Comparison of ENCODE assay signal across 9 mouse cellular contexts in genomic region chr11:90356036-90356435, GRCm38 (mm10). TPM values are rescaled to one million over a fixed set of nuclear protein-coding genes. Genes with fewer than 3 reads are reported as not detected.
DNase-seq lines count a peak whose midpoint lies in the region; ATAC-seq and TF ChIP-seq lines count a peak whose summit lies in the region.
"Had no signal": no experiment of that assay in that cellular context is flagged by ENCODE, and none has a peak within 500 bp of the region (broad histone marks: within the 10 kb centered on the region; RNA-seq: fewer than 3 reads in every experiment).

No protein-coding gene starts in this region.

- peak overlapping the region; percentile 75 for H3K27ac ChIP-seq in heart, adult 2 months
- H3K27ac ChIP-seq in lung, embryonic 14.5 days (ENCODE audit: low read depth), result 0 out of 2 replicates have a peak overlapping the region, but pooled peaks have one; percentile 43
- no peak overlapping the region for H3K27ac ChIP-seq in hindbrain, embryonic 16.5 days (ENCODE audit: low read depth, low read length)
- peak overlapping the region; percentile 81 for H3K27ac ChIP-seq in small intestine, adult 2 months (ENCODE audit: insufficient read depth, low read depth, low read length)
- no peak overlapping the region for H3K27ac ChIP-seq in midbrain, embryonic 13.5 days

- H3K4me3 ChIP-seq in heart, adult 2 months, result no peak overlapping the region
- H3K4me3 ChIP-seq in lung, embryonic 14.5 days (ENCODE audit: low read depth, low read length), result no peak overlapping the region
- no peak overlapping the region for H3K4me3 ChIP-seq in hindbrain, embryonic 16.5 days (ENCODE audit: low read length)
- no peak overlapping the region for H3K4me3 ChIP-seq in small intestine, adult 2 months (ENCODE audit: low read depth, low read length)
- H3K4me3 ChIP-seq in midbrain, embryonic 13.5 days (replicated peaks), result no peak overlapping the region

- TF ChIP-seq CTCF in heart, adult 2 months (IDR thresholded peaks at IDR 0.05), result no peak
- TF ChIP-seq CTCF in lung, embryonic 14.5 days (IDR thresholded peaks at IDR 0.05; ENCODE audit: low read depth), result no peak
- TF ChIP-seq CTCF in small intestine, adult 2 months (IDR thresholded peaks at IDR 0.05; ENCODE audit: extremely low read depth, insufficient read length, insufficient replicate concordance, low read depth, low read length), result no peak

- peaks cover 31% of the 10 kb centered on the region for H3K4me1 ChIP-seq in heart, adult 2 months (ENCODE audit: control insufficient read depth, insufficient read depth, low read length)
- H3K4me1 ChIP-seq in lung, embryonic 14.5 days (ENCODE audit: insufficient read depth), result peaks cover 33% of the 10 kb centered on the region
- peaks cover 14% of the 10 kb centered on the region for H3K4me1 ChIP-seq in hindbrain, embryonic 16.5 days (ENCODE audit: control insufficient read depth, insufficient read depth, low read depth, low read length)
- peaks cover 41% of the 10 kb centered on the region for H3K4me1 ChIP-seq in small intestine, adult 2 months (ENCODE audit: control insufficient read depth, insufficient read depth, insufficient read length, low read length)
- H3K4me1 ChIP-seq in midbrain, embryonic 13.5 days (replicated peaks), result peaks cover 21% of the 10 kb centered on the region

- no peak for ATAC-seq in lung, embryonic 14.5 days (ENCODE audit: insufficient read depth)
- peak; percentile 25; the same call in 1 of the 2 replicates for ATAC-seq in hindbrain, embryonic 16.5 days
- no peak for ATAC-seq in midbrain, embryonic 13.5 days

- WGBS in heart, adult 2 months, result 41% methylated on average over 3 of the region's 3 CpGs
- WGBS in lung, embryonic 14.5 days, result 33% methylated on average over 3 of the region's 3 CpGs
- WGBS in hindbrain, embryonic 16.5 days, result 23% methylated on average over 3 of the region's 3 CpGs
- WGBS in small intestine, adult 2 months, result 56% methylated on average over 3 of the region's 3 CpGs
- 30% methylated on average over 3 of the region's 3 CpGs for WGBS in midbrain, embryonic 13.5 days

- H3K9ac ChIP-seq in heart, adult 2 months (ENCODE audit: low read depth, low read length), result no peak overlapping the region
- H3K9ac ChIP-seq in lung, embryonic 14.5 days, result no peak overlapping the region
- no peak overlapping the region for H3K9ac ChIP-seq in hindbrain, embryonic 16.5 days (ENCODE audit: low read depth, low read length)
- no peak overlapping the region for H3K9ac ChIP-seq in midbrain, embryonic 13.5 days (replicated peaks)

- TF ChIP-seq POLR2A in heart, adult 2 months (IDR thresholded peaks at IDR 0.05; ENCODE audit: insufficient read depth, low read depth, low read length), result no peak
- no peak for TF ChIP-seq POLR2A in small intestine, adult 2 months (IDR thresholded peaks at IDR 0.05; ENCODE audit: low read depth, low read length)

- TF ChIP-seq EP300 in heart, adult 2 months (IDR thresholded peaks at IDR 0.05; ENCODE audit: insufficient read depth, low read depth, low read length), result no peak

- H3K9me3 ChIP-seq in lung, embryonic 14.5 days (ENCODE audit: low read depth, low read length), result no peaks in the 10 kb centered on the region
- no peaks in the 10 kb centered on the region for H3K9me3 ChIP-seq in hindbrain, embryonic 16.5 days (ENCODE audit: control insufficient read depth, low read length)
- H3K9me3 ChIP-seq in midbrain, embryonic 13.5 days, result no peaks in the 10 kb centered on the region

- H3K79me2 ChIP-seq in heart, adult 2 months (replicated peaks; ENCODE audit: control insufficient read depth, insufficient read depth, low read length), result 0 out of 2 replicates have a peak, but pooled peaks cover 2% of the 10 kb centered on the region

- 0 out of 2 replicates have a peak overlapping the region, but pooled peaks have one; percentile 10 for H3K4me2 ChIP-seq in lung, embryonic 14.5 days
- H3K4me2 ChIP-seq in hindbrain, embryonic 16.5 days (ENCODE audit: low read length), result no peak overlapping the region
- no peak overlapping the region for H3K4me2 ChIP-seq in midbrain, embryonic 13.5 days (replicated peaks)

- DNase-seq in heart, adult 2 months, result no peak
- no peak for DNase-seq in heart, postnatal 14 days
- no peak for DNase-seq in lung, embryonic 14.5 days
- no peak for DNase-seq in lung, postnatal 4 days
- no peak for DNase-seq in gastrocnemius, postnatal 36 days
- DNase-seq: layer of hippocampus, adult 9-11 months had no signal

- intact Hi-C loops in heart, adult 2 months (cut with DNase I), result loop anchor here (5.0 kb wide), 1 partner anchor 36 kb away; the partner anchor contains the start of gene Hlf
- intact Hi-C loops in heart, postnatal 14 days (cut with DNase I), result no loop called here
- intact Hi-C loops in gastrocnemius, postnatal 36 days (cut with DNase I), result no loop called here

- peaks cover 9% of the 10 kb centered on the region for H3K36me3 ChIP-seq in heart, adult 2 months (ENCODE audit: control insufficient read depth, insufficient read depth, low read length)
- no peaks in the 10 kb centered on the region for H3K36me3 ChIP-seq in lung, embryonic 14.5 days (ENCODE audit: insufficient read depth)
- H3K36me3 ChIP-seq in hindbrain, embryonic 16.5 days (ENCODE audit: control insufficient read depth, insufficient read depth, low read length), result no peaks in the 10 kb centered on the region
- H3K36me3 ChIP-seq in small intestine, adult 2 months (ENCODE audit: control insufficient read depth, insufficient read depth, low read length), result no peaks in the 10 kb centered on the region
- H3K36me3 ChIP-seq in midbrain, embryonic 13.5 days, result no peaks in the 10 kb centered on the region

- no peaks in the 10 kb centered on the region for H3K27me3 ChIP-seq in heart, adult 2 months (ENCODE audit: control insufficient read depth, insufficient read depth, low read length)
- no peaks in the 10 kb centered on the region for H3K27me3 ChIP-seq in lung, embryonic 14.5 days (ENCODE audit: insufficient read depth, low read length)
- no peaks in the 10 kb centered on the region for H3K27me3 ChIP-seq in hindbrain, embryonic 16.5 days (replicated peaks; ENCODE audit: control insufficient read depth, insufficient read depth, low read length)
- no peaks in the 10 kb centered on the region for H3K27me3 ChIP-seq in small intestine, adult 2 months (ENCODE audit: control insufficient read depth, insufficient read depth, low read length)
- H3K27me3 ChIP-seq in midbrain, embryonic 13.5 days, result 0 out of 2 replicates have a peak, but pooled peaks cover 6% of the 10 kb centered on the region

RNA-seq across cellular contexts. Expression of gene Hlf, which starts 34.7 kb away (rescaled TPM):
- total RNA-seq in heart, adult 2 months (2021), result 10 to 100 TPM; 11.0 to 18.2 TPM
- polyA plus RNA-seq in heart, adult 2 months (2012; rRNA removed), result 14.0 and 17.3 TPM in 2 replicates
- 10 to 100 TPM; 21.8 to 22.4 TPM for total RNA-seq in heart, postnatal 14 days (2021)
- polyA plus RNA-seq in lung, embryonic 14.5 days (2014; fragmentation: Nextera tagmentation; extraction: Ambion mirVana), result 3.6 and 4.4 TPM in 2 replicates
- polyA plus RNA-seq in hindbrain, embryonic 16.5 days (2015; fragmentation: Nextera tagmentation; extraction: Ambion mirVana), result 5.5 and 7.1 TPM in 2 replicates
- polyA plus RNA-seq in small intestine, adult 2 months (2012; rRNA removed), result 0.41 and 1.8 TPM in 2 replicates
- 1 to 10 TPM; 6.7 to 7.4 TPM for total RNA-seq in gastrocnemius, postnatal 36 days (2021)
- polyA plus RNA-seq in midbrain, embryonic 13.5 days (2015; fragmentation: Nextera tagmentation; extraction: Ambion mirVana), result 4.1 and 4.4 TPM in 2 replicates

Comparison
In these comparisons a context has a peak if more than half of its experiments do, and no peak if none do; other contexts are left out.
1. H3K27ac ChIP-seq: peak in heart, adult 2 months (single experiment), lung, embryonic 14.5 days (single experiment) and small intestine, adult 2 months (single experiment); none in hindbrain, embryonic 16.5 days (single experiment) and midbrain, embryonic 13.5 days (single experiment).